Mouse (Mus musculus) liver, adult 2 months (tissue): ENCODE results near the gene Alyref. TPM values are rescaled to one million over a fixed set of nuclear protein-coding genes. Genes with fewer than 3 reads are reported as not detected.
A peak's percentile ranks its signal among the peaks of the same experiment; 100 is the strongest.

ENCODE experiments used
- DNase-seq: peaks from one replicate; pipeline ENCODE4 v3.0.0-alpha.2; 2011; ENCODE audit warnings: low read depth, low spot score; ENCODE audit errors: extremely low read depth
- H3K27ac ChIP-seq: fragments of 200-500 bp; replicated peaks from 2 replicates; pipeline ENCODE4 v1.5.1; 2012; ENCODE audit warnings: low read depth, mild to moderate bottlenecking, control low read depth, inconsistent platforms, low read length; ENCODE audit not compliant: insufficient read depth
- H3K27me3 ChIP-seq: fragments of 200-500 bp; 2 replicates; pipeline ENCODE4 v1.6.1; 2012; ENCODE audit warnings: mild to moderate bottlenecking, moderate library complexity, low read length, inconsistent platforms; ENCODE audit not compliant: control insufficient read depth, insufficient read depth
- H3K36me3 ChIP-seq: fragments of 200-500 bp; 2 replicates; pipeline ENCODE4 v1.6.1; 2012; ENCODE audit warnings: low read length, inconsistent platforms; ENCODE audit not compliant: control insufficient read depth, insufficient read depth
- H3K4me1 ChIP-seq: fragments of 200-500 bp; 2 replicates; pipeline ENCODE4 v1.6.1; 2011; ENCODE audit warnings: low read length; ENCODE audit not compliant: control insufficient read depth, insufficient read depth
- H3K4me3 ChIP-seq: fragments of 200-500 bp; 2 replicates; pipeline ENCODE4 v1.5.1; 2011; ENCODE audit warnings: low read depth, mild to moderate bottlenecking, control low read depth, low read length, moderate library complexity; ENCODE audit not compliant: insufficient read depth
- H3K79me2 ChIP-seq: fragments of 200-500 bp; 2 replicates; pipeline ENCODE4 v1.6.1; 2012; ENCODE audit warnings: inconsistent platforms, mild to moderate bottlenecking, low read length, moderate library complexity; ENCODE audit not compliant: control insufficient read depth, insufficient read depth
- H3K9ac ChIP-seq: fragments of 200-500 bp; 2 replicates; pipeline ENCODE4 v1.6.1; 2012; ENCODE audit warnings: low read depth, mild to moderate bottlenecking, control low read depth, inconsistent platforms, low read length
- CTCF ChIP-seq: fragments of 200-500 bp; IDR thresholded peaks from 2 replicates; pipeline ENCODE4 v1.5.1; 2011; ENCODE audit warnings: low read depth, low read length, control low read depth
- POLR2A ChIP-seq: fragments of 200-500 bp; IDR thresholded peaks from 2 replicates; pipeline ENCODE4 v1.6.1; 2011; ENCODE audit warnings: low read length, control low read depth; ENCODE audit not compliant: insufficient read depth; ENCODE audit errors: extremely low read depth
- WGBS: fragments of 180-500 bp; shearing (Covaris S2); methylation state at CpG from one replicate; pipeline ENCODE4 v1.1.7; 2018; 5-methylcytosine and 5-hydroxymethylcytosine counted together
- polyA plus RNA-seq: library from polyadenylated mRNA; depleted of rRNA; stranded (reverse); fragments of >200 nt; gene quantifications from 2 replicates; pipeline ENCODE4 v1.2.3, GENCODE M21; 2012
- total RNA-seq: library from RNA; depleted of rRNA; stranded (reverse); fragments of >200 nt; gene quantifications from 2 replicates; pipeline ENCODE4 v1.2.3, GENCODE M21; 2014

Alyref gene
- total and polyA plus RNA-seq, 2 experiments, result 12.9 to 34.5 TPM

- Histone ChIP-seq H3K4me3 (peak overlapping the region; percentile 96), H3K4me1 (peaks cover 36% of the 10 kb centered on the region), H3K27ac (peak overlapping the region; percentile 78), H3K9ac (peak overlapping the region; percentile 96), H3K27me3 (no peaks in the 10 kb centered on the region), H3K79me2 (peaks cover 17% of the 10 kb centered on the region), H3K36me3 (peaks cover 38% of the 10 kb centered on the region)
- TF ChIP-seq POLR2A (no peak), CTCF (no peak)
- DNase-seq, result peak; percentile 65
- WGBS, result under 1% methylated on average over 11 of the region's 11 CpGs
These were observed 26.3 kb downstream of the Alyref start for GRCm38 (mm10) chr11:120571754-120572416.

- Histone ChIP-seq H3K9ac (peak overlapping the region; percentile 96), H3K36me3 (peaks cover 45% of the 10 kb centered on the region), H3K4me1 (peaks cover 34% of the 10 kb centered on the region), H3K4me3 (peak overlapping the region; percentile 96), H3K27ac (peak overlapping the region; percentile 78), H3K27me3 (no peaks in the 10 kb centered on the region), H3K79me2 (peaks cover 17% of the 10 kb centered on the region)
- DNase-seq, result peak; percentile 94
- 20% methylated on average over 3 of the region's 3 CpGs for WGBS
- TF ChIP-seq CTCF (no peak), POLR2A (no peak)
These were observed 27.0 kb downstream of the Alyref start for GRCm38 (mm10) chr11:120571122-120571521.

GRCm38 (mm10) chr11:120568324-120568723, 29.8 kb downstream of the Alyref start:
- Histone ChIP-seq H3K27me3 (no peaks in the 10 kb centered on the region), H3K4me3 (no peak overlapping the region), H3K36me3 (peaks cover 73% of the 10 kb centered on the region), H3K9ac (peak overlapping the region; percentile 29; the same call in 1 of the 2 replicates), H3K27ac (no peak overlapping the region), H3K4me1 (peaks cover 28% of the 10 kb centered on the region), H3K79me2 (peaks cover 17% of the 10 kb centered on the region)
- 71% methylated on average over 6 of the region's 6 CpGs for WGBS
- no peak for DNase-seq
- TF ChIP-seq CTCF, result no peak
- no peak for TF ChIP-seq POLR2A

- 84% methylated on average over 9 of the region's 9 CpGs for WGBS
- TF ChIP-seq POLR2A, result no peak
- TF ChIP-seq CTCF, result no peak
- DNase-seq, result no peak
- peaks cover 92% of the 10 kb centered on the region for H3K36me3 ChIP-seq
- no peaks in the 10 kb centered on the region for H3K27me3 ChIP-seq
- H3K4me1 ChIP-seq, result peaks cover 18% of the 10 kb centered on the region
- no peak overlapping the region for H3K9ac ChIP-seq
- no peak overlapping the region for H3K27ac ChIP-seq
- H3K4me3 ChIP-seq, result no peak overlapping the region
- peaks cover 3% of the 10 kb centered on the region; the same call in 1 of the 2 replicates for H3K79me2 ChIP-seq
These were observed 33.1 kb downstream of the Alyref start for GRCm38 (mm10) chr11:120565114-120565513.

- Histone ChIP-seq H3K79me2 (no peaks in the 10 kb centered on the region), H3K9ac (no peak overlapping the region), H3K27ac (no peak overlapping the region), H3K36me3 (peaks cover 80% of the 10 kb centered on the region), H3K4me1 (peaks cover 8% of the 10 kb centered on the region), H3K4me3 (no peak overlapping the region), H3K27me3 (no peaks in the 10 kb centered on the region)
- no peak for TF ChIP-seq POLR2A
- TF ChIP-seq CTCF, result no peak
- WGBS, result 97% methylated on average over 13 of the region's 13 CpGs
- no peak for DNase-seq
These were observed 35.2 kb downstream of the Alyref start for GRCm38 (mm10) chr11:120562949-120563348.
